In the genomic region with DNA sequence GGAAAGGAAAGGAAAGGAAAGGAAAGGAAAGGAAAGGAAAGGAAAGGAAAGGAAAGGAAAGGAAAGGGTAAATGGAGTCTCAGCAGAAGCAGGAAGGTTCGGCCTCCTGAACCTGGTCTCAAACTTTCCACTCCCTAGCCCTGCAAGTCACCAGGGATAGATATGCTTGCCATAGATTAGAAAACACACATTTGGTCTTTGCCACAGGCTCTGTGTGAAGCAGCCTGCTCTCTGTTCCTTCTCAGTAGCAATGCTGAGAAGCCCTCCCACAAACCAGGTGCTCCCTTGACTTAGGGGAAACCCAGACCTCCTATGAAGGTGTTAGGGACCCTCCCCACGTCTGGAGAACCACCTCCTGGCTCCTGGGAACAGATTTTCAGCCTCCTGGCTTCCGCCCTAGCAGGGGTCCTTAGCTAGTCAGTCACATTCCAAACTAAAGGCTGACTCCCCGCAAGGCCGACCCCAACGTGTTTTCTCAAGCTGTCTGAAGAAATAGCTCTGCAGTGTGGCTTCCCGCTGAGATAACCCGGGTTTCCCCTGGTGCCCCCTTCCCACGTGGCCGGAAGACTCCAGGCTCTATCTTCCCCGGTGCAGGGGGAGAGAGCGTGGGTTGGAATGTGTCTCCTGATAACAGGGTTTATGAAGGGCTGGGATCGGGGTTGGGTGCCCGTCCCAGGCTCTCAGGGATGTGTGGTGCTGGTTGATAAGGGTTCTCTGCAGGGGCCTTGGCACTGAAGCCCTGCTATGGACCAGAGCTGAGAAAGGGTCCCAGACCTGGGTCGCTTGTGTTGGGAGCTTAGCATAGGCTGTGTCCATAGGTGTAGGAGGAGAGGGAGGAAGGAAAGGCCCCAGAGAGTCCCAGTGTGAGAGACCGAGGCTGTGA, we compare ENCODE assay signal across 11 mouse cellular contexts. TPM values are rescaled to one million over a fixed set of nuclear protein-coding genes. Genes with fewer than 3 reads are reported as not detected.
DNase-seq lines count a peak whose midpoint lies in the region; ATAC-seq and TF ChIP-seq lines count a peak whose summit lies in the region.
"Had no signal": no experiment of that assay in that cellular context is flagged by ENCODE, and none has a peak within 500 bp of the region (broad histone marks: within the 10 kb centered on the region; RNA-seq: fewer than 3 reads in every experiment).

No protein-coding gene starts in this region.

- no peaks in the 10 kb centered on the region for H3K9me3 ChIP-seq in heart, embryonic 10.5 days
- no peaks in the 10 kb centered on the region for H3K9me3 ChIP-seq in intestine, postnatal 0 days (ENCODE audit: control insufficient read depth)
- H3K9me3 ChIP-seq in stomach, embryonic 15.5 days: no peaks in the 10 kb centered on the region
- H3K9me3 ChIP-seq in hindbrain, postnatal 0 days (ENCODE audit: low read length): no peaks in the 10 kb centered on the region
- H3K9me3 ChIP-seq: limb, embryonic 15.5 days had no signal

- H3K4me3 ChIP-seq in heart, embryonic 10.5 days: peak overlapping the region; percentile 22
- no peak overlapping the region for H3K4me3 ChIP-seq in intestine, postnatal 0 days (ENCODE audit: low read depth, low read length)
- H3K4me3 ChIP-seq in stomach, embryonic 15.5 days (replicated peaks): no peak overlapping the region
- H3K4me3 ChIP-seq in hindbrain, postnatal 0 days (ENCODE audit: low read length): no peak overlapping the region
- H3K4me3 ChIP-seq: limb, embryonic 15.5 days had no signal

- no peak overlapping the region for H3K9ac ChIP-seq in intestine, postnatal 0 days (ENCODE audit: low read depth, low read length)
- no peak overlapping the region for H3K9ac ChIP-seq in stomach, embryonic 15.5 days
- H3K9ac ChIP-seq in hindbrain, postnatal 0 days (replicated peaks; ENCODE audit: low read length): no peak overlapping the region
- H3K9ac ChIP-seq: limb, embryonic 15.5 days had no signal

- peak; percentile 86 for ATAC-seq in common myeloid progenitor, adult 5-6 weeks (replicated peaks; ENCODE audit: low read depth, poor library complexity, severe bottlenecking)
- 0 out of 2 replicates have a peak, but pooled peaks have one; percentile 34 for ATAC-seq in intestine, postnatal 0 days
- ATAC-seq in stomach, embryonic 15.5 days (ENCODE audit: insufficient read depth, low FRiP score, low read depth): peak; percentile 91
- no peak for ATAC-seq in hindbrain, postnatal 0 days

- H3K4me1 ChIP-seq in heart, embryonic 10.5 days: peaks cover 58% of the 10 kb centered on the region
- 0 out of 2 replicates have a peak, but pooled peaks cover 3% of the 10 kb centered on the region for H3K4me1 ChIP-seq in intestine, postnatal 0 days (replicated peaks; ENCODE audit: control insufficient read depth, insufficient read depth, low read length)
- H3K4me1 ChIP-seq in stomach, embryonic 15.5 days: peaks cover 9% of the 10 kb centered on the region
- H3K4me1 ChIP-seq in hindbrain, postnatal 0 days (ENCODE audit: insufficient read depth, low read length): no peaks in the 10 kb centered on the region

- H3K36me3 ChIP-seq in heart, embryonic 10.5 days: no peaks in the 10 kb centered on the region
- no peaks in the 10 kb centered on the region for H3K36me3 ChIP-seq in intestine, postnatal 0 days (ENCODE audit: control insufficient read depth, insufficient read depth)
- no peaks in the 10 kb centered on the region for H3K36me3 ChIP-seq in stomach, embryonic 15.5 days
- H3K36me3 ChIP-seq in hindbrain, postnatal 0 days (ENCODE audit: insufficient read depth, low read length): no peaks in the 10 kb centered on the region
- H3K36me3 ChIP-seq: limb, embryonic 15.5 days had no signal

- WGBS in heart, embryonic 10.5 days: 6% methylated on average over 16 of the region's 16 CpGs
- 17% methylated on average over 16 of the region's 16 CpGs for WGBS in intestine, postnatal 0 days
- WGBS in stomach, embryonic 15.5 days: 21% methylated on average over 16 of the region's 16 CpGs
- 32% methylated on average over 16 of the region's 16 CpGs for WGBS in hindbrain, postnatal 0 days

- peak overlapping the region; percentile 89 for H3K27ac ChIP-seq in heart, embryonic 10.5 days
- no peak overlapping the region for H3K27ac ChIP-seq in intestine, postnatal 0 days (ENCODE audit: low read depth, low read length)
- no peak overlapping the region for H3K27ac ChIP-seq in stomach, embryonic 15.5 days
- H3K27ac ChIP-seq in hindbrain, postnatal 0 days: no peak overlapping the region
- H3K27ac ChIP-seq: limb, embryonic 15.5 days had no signal

- TF ChIP-seq CTCF in intestine, postnatal 0 days (IDR thresholded peaks at IDR 0.05; ENCODE audit: low read depth): no peak
- no peak for TF ChIP-seq CTCF in hindbrain, postnatal 0 days (IDR thresholded peaks at IDR 0.05; ENCODE audit: low read depth)

- peak; percentile 97 for DNase-seq in heart, embryonic 10.5 days (ENCODE audit: low spot score)
- no peak for DNase-seq in heart, adult 9 months (ENCODE audit: low spot score in 2 of 2)
- no peak for DNase-seq in frontal cortex, postnatal 10 days (ENCODE audit: low spot score in 2 of 2)
- no peak for DNase-seq in adrenal gland, adult 8-10 months
- DNase-seq in hindbrain, postnatal 0 days (ENCODE audit: low spot score): no peak
- DNase-seq: cerebellum, adult 11 months; gastrocnemius, postnatal 25 days had no signal

- H3K27me3 ChIP-seq in heart, embryonic 10.5 days (ENCODE audit: insufficient read depth, poor library complexity, severe bottlenecking): no peaks in the 10 kb centered on the region
- no peaks in the 10 kb centered on the region for H3K27me3 ChIP-seq in intestine, postnatal 0 days (replicated peaks; ENCODE audit: control insufficient read depth, insufficient read depth, low read length)
- no peaks in the 10 kb centered on the region for H3K27me3 ChIP-seq in stomach, embryonic 15.5 days (replicated peaks)
- H3K27me3 ChIP-seq in hindbrain, postnatal 0 days (ENCODE audit: insufficient read depth, low read length): no peaks in the 10 kb centered on the region
- H3K27me3 ChIP-seq: limb, embryonic 15.5 days had no signal

- no peak overlapping the region for H3K4me2 ChIP-seq in intestine, postnatal 0 days (replicated peaks; ENCODE audit: low read depth)
- H3K4me2 ChIP-seq in stomach, embryonic 15.5 days: no peak overlapping the region
- no peak overlapping the region for H3K4me2 ChIP-seq in hindbrain, postnatal 0 days (ENCODE audit: low read depth, low read length)
- H3K4me2 ChIP-seq: limb, embryonic 15.5 days had no signal

RNA-seq across cellular contexts. Expression of a gene that starts 23.0 kb away (rescaled TPM):
- 44.1 and 54.6 TPM in 2 replicates for polyA plus RNA-seq in heart, embryonic 10.5 days (2016; fragmentation: Nextera tagmentation; extraction: Ambion mirVana)
- 20.7 and 34.7 TPM in 2 replicates for total RNA-seq in common myeloid progenitor, adult 5-6 weeks (2017)
- 17.7 and 18.9 TPM in 2 replicates for polyA plus RNA-seq in intestine, postnatal 0 days (2015; fragmentation: Nextera tagmentation; extraction: Ambion mirVana)
- 43.7 and 48.2 TPM in 2 replicates for polyA plus RNA-seq in stomach, embryonic 15.5 days (2015; fragmentation: Nextera tagmentation; extraction: Ambion mirVana)
- 100 to 1,000 TPM; 140 to 182 (median 166) TPM for total RNA-seq in adrenal gland, adult 8-10 months (2022)
- total RNA-seq in hindbrain, postnatal 0 days (2014; rRNA removed): 188 and 206 TPM in 2 replicates
- 44.8 and 55.9 TPM in 2 replicates for polyA plus RNA-seq in hindbrain, postnatal 0 days (2015; fragmentation: Nextera tagmentation; extraction: Ambion mirVana)

RNA-seq across cellular contexts. Expression of a gene that starts 32.6 kb away (rescaled TPM):
- 10.9 and 12.9 TPM in 2 replicates for polyA plus RNA-seq in heart, embryonic 10.5 days (2016; fragmentation: Nextera tagmentation; extraction: Ambion mirVana)
- 1.1 and 4.4 TPM in 2 replicates for total RNA-seq in common myeloid progenitor, adult 5-6 weeks (2017)
- 3.1 and 3.8 TPM in 2 replicates for polyA plus RNA-seq in intestine, postnatal 0 days (2015; fragmentation: Nextera tagmentation; extraction: Ambion mirVana)
- 4.4 and 4.8 TPM in 2 replicates for polyA plus RNA-seq in stomach, embryonic 15.5 days (2015; fragmentation: Nextera tagmentation; extraction: Ambion mirVana)
- 1 to 10 TPM; 5.5 to 9.0 (median 6.5) TPM for total RNA-seq in adrenal gland, adult 8-10 months (2022)
- total RNA-seq in hindbrain, postnatal 0 days (2014; rRNA removed): 39.2 and 50.5 TPM in 2 replicates
- 28.2 and 28.3 TPM in 2 replicates for polyA plus RNA-seq in hindbrain, postnatal 0 days (2015; fragmentation: Nextera tagmentation; extraction: Ambion mirVana)

RNA-seq across cellular contexts. Expression of a gene that starts 43.2 kb away (rescaled TPM):
- polyA plus RNA-seq in heart, embryonic 10.5 days (2016; fragmentation: Nextera tagmentation; extraction: Ambion mirVana): 37.7 and 60.1 TPM in 2 replicates
- 14.2 and 17.5 TPM in 2 replicates for total RNA-seq in common myeloid progenitor, adult 5-6 weeks (2017)
- polyA plus RNA-seq in intestine, postnatal 0 days (2015; fragmentation: Nextera tagmentation; extraction: Ambion mirVana): 6.1 and 6.2 TPM in 2 replicates
- 1.7 and 2.2 TPM in 2 replicates for polyA plus RNA-seq in stomach, embryonic 15.5 days (2015; fragmentation: Nextera tagmentation; extraction: Ambion mirVana)
- 1 to 10 TPM in 3 of 4 experiments, under 1 TPM in 1; 0.59 to 3.9 (median 2.6) TPM for total RNA-seq in adrenal gland, adult 8-10 months (2022)
- 0.83 and 1.3 TPM in 2 replicates for total RNA-seq in hindbrain, postnatal 0 days (2014; rRNA removed)
- polyA plus RNA-seq in hindbrain, postnatal 0 days (2015; fragmentation: Nextera tagmentation; extraction: Ambion mirVana): 0.21 and 0.39 TPM in 2 replicates
